Mouse (Mus musculus) erythroid progenitor cell, adult 5-6 weeks (primary cell): ENCODE measurements around the gene Efcab1. TPM values are rescaled to one million over a fixed set of nuclear protein-coding genes. Genes with fewer than 3 reads are reported as not detected.

Source experiments
- ATAC-seq: replicated peaks from 2 replicates; pipeline ENCODE4 v1.8.0; 2016; ENCODE audit warnings: moderate number of reproducible peaks, mild to moderate bottlenecking, moderate TSS enrichment, inconsistent platforms; ENCODE audit not compliant: poor library complexity, low FRiP score, severe bottlenecking
- total RNA-seq, 2 experiments: library from RNA; stranded (forward) in 1 of 2; stranded (reverse) in 1 of 2; fragments of 150-400 nt in 1 of 2; fragments of 186-747, 209-891 nt in 1 of 2; gene quantifications; 2 replicates each; pipeline versions ENCODE4 v1.2.3 to v1.2.4; 2015 to 2017; ENCODE audit warnings: low replicate concordance in 2 of 2

Gene Efcab1
- total RNA-seq, 2 experiments from 2014 or later: not detected

- ATAC-seq: no peak
Measured at GRCm38 (mm10) chr16:14991001-14991400, 84.6 kb downstream of the Efcab1 start.

DNA sequence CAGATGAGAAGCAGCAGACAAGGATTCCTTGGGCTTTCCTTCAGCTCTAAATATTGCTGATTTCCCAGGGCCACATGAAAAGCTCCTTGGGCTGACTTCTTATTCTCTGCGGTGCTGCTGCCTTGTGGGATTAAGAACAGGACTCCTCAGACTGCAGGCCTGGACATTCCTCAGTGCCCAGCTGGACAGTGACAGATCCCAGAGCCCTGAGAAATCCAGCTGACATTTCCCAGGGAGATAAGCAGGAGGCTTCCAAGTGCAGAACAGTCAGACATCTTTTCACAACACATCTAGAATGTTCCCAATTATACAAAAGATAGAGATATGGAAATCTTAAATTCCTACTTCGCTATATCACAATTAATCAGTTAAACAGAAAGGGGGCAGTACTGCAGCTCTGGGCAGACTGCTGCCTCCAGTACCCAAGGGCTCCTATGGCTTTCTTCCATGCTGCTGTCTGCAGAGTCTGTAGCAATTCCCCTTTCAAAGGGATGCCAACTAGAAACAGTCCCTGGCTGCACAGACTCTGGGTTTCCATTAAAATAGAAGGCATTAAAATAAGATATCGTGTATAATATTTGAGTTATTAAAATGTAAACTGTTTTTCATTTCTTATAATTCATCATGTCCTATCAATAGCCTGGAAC is 86.2 kb downstream of the Efcab1 start:
- no peak for ATAC-seq

DNA sequence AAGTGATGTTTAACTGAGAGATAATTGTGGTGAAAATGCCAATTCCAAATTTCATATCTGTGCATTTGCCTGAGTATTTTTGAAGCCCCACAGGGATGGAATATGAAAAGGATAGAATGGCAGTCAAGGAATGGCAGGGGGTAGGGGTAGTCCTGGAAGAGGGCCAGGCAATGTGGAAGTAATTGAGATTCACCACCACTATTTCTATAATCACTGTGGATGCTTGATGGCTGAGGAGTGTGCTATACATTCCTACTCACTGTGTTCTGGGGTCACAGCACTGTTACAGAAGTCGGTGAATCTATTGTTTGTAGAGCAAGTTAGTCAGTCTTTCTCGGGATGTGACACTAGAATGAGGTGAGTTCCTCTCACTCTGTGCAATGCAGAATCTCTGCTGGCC is 108.3 kb downstream of the Efcab1 start:
- ATAC-seq: no peak
